Mouse (Mus musculus): ENCODE results near the gene Clk2.

Gene Clk2

GRCm38 (mm10) chr3:89164506-89165267 lies at the start of gene Clk2:
Gene Clk2 (plus strand): TSS chr3:89164795.
- DNase-seq (ENCODE audit: low spot score) = peak; percentile 93

GRCm38 (mm10) chr3:89115522-89115921 lies 49.1 kb upstream of the Clk2 start:
- DNase-seq (ENCODE audit: low spot score) = no peak

GRCm38 (mm10) chr3:89123313-89123712 lies 41.3 kb upstream of the Clk2 start:
- no peak for DNase-seq (ENCODE audit: low spot score)

- DNase-seq (ENCODE audit: low spot score) = no peak
These were observed 40.4 kb upstream of the Clk2 start for GRCm38 (mm10) chr3:89124241-89124640.

GRCm38 (mm10) chr3:89125981-89126380 lies 38.6 kb upstream of the Clk2 start:
- no peak for DNase-seq (ENCODE audit: low spot score)

- DNase-seq (ENCODE audit: low spot score) = no peak
These were observed 34.7 kb upstream of the Clk2 start for GRCm38 (mm10) chr3:89129908-89130307.

- peak; percentile 56 for DNase-seq (ENCODE audit: low spot score)
These were observed 32.8 kb upstream of the Clk2 start for GRCm38 (mm10) chr3:89131816-89132215.

- DNase-seq (ENCODE audit: low spot score) = peak; percentile 49
These were observed 32.1 kb upstream of the Clk2 start for GRCm38 (mm10) chr3:89132285-89133062.

- no peak for DNase-seq (ENCODE audit: low spot score)
These were observed 31.5 kb upstream of the Clk2 start for GRCm38 (mm10) chr3:89133063-89133450.

GRCm38 (mm10) chr3:89133752-89134151 lies 30.8 kb upstream of the Clk2 start:
- DNase-seq (ENCODE audit: low spot score) = no peak

GRCm38 (mm10) chr3:89135958-89136357 lies 28.6 kb upstream of the Clk2 start, which contains the start of gene Pklr:
Gene Pklr (plus strand): TSS chr3:89136142.
- DNase-seq (ENCODE audit: low spot score) = no peak

GRCm38 (mm10) chr3:89136365-89136764 lies 28.2 kb upstream of the Clk2 start:
- DNase-seq (ENCODE audit: low spot score) = no peak

GRCm38 (mm10) chr3:89144821-89145220 lies 19.8 kb upstream of the Clk2 start:
- no peak for DNase-seq (ENCODE audit: low spot score)

GRCm38 (mm10) chr3:89145566-89145965 lies 19.0 kb upstream of the Clk2 start:
- no peak for DNase-seq (ENCODE audit: low spot score)

GRCm38 (mm10) chr3:89147101-89147978 lies 17.3 kb upstream of the Clk2 start:
- no peak for DNase-seq (ENCODE audit: low spot score)

- no peak for DNase-seq (ENCODE audit: low spot score)
These were observed 16.6 kb upstream of the Clk2 start for GRCm38 (mm10) chr3:89147979-89148311.

- no peak for DNase-seq (ENCODE audit: low spot score)
These were observed 16.0 kb upstream of the Clk2 start for GRCm38 (mm10) chr3:89148567-89148966.

- DNase-seq (ENCODE audit: low spot score) = no peak
These were observed 12.3 kb upstream of the Clk2 start for GRCm38 (mm10) chr3:89152084-89152835.

GRCm38 (mm10) chr3:89156951-89157350 lies 7.6 kb upstream of the Clk2 start:
- DNase-seq (ENCODE audit: low spot score) = no peak

GRCm38 (mm10) chr3:89158651-89159050 lies 5.9 kb upstream of the Clk2 start:
- no peak for DNase-seq (ENCODE audit: low spot score)

- DNase-seq (ENCODE audit: low spot score) = no peak
These were observed 5.4 kb upstream of the Clk2 start for GRCm38 (mm10) chr3:89159211-89159610.

Measured in layer of hippocampus, adult 11-12 months (tissue).